Mouse (Mus musculus): ENCODE data around the gene Palm.

The Palm gene

GRCm38 (mm10) chr10:79772320-79772719 is 21.1 kb upstream of the Palm start:
- DNase-seq (ENCODE audit: low read depth) = no peak

DNA sequence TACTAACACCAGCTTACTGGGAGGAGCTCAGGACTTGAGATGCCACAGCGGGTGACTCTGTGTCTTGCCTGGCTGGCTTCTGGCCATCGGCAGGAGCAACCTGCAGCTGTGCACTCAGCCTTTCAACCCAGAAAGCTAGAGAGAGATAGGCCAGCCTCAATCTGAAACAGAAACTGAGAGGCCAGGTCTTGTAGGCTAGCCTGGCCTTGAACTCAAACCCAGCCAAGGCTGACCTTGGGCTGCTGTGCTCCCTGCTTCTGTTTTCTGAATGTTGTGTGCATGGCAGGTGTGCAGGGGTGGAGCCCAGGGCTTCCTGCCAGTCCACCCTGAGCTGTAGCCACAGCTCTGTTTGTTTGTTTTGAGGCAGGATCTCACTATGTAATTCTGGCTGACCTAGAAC is 20.2 kb upstream of the Palm start:
- DNase-seq (ENCODE audit: low read depth) = no peak

DNA sequence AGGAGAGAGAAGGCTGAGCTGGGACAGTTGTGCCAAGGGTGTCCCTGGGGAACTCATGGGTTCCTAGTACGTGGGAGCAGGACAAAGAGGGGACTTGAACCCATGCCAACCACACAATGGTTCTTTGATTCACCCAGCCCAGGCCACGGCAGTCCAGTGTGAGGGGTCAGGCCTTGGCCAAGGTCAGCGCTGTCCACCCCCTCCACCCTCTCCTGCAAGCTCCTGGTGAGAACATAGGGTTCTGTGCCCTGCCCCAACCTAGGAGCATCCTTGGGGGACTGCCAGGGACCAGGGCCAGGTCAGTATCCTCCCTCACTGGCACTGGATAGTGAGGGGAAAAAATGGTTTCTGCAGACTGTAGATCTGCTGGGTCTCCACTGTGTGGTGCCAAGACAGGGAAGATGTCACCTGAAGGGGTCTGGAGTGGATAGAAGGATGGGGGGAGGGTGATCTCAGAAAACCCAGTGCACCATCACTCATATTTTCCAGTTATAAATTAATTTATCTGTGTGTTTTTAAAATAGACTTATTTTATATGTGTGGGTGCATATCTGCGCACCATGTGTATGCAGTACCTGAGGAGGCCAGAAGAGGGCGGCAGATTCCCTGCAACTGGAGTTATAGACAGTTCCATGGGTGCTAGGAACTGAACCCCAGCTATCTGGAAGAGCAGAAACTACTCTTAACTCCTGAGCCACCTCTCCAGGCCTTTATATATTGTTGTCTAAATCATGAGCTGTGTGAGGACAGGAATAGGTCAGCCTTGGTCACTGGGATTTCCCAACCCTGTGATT is 18.7 kb upstream of the Palm start:
- DNase-seq (ENCODE audit: low read depth) = no peak

- DNase-seq (ENCODE audit: low read depth) = no peak
These were observed 16.3 kb upstream of the Palm start, which contains the start of gene Fstl3 for GRCm38 (mm10) chr10:79777103-79777531. Gene Fstl3 (plus strand): TSS chr10:79777272.

GRCm38 (mm10) chr10:79778006-79778405 is 15.4 kb upstream of the Palm start:
- DNase-seq (ENCODE audit: low read depth) = no peak

GRCm38 (mm10) chr10:79779193-79779592 is 14.2 kb upstream of the Palm start:
- no peak for DNase-seq (ENCODE audit: low read depth)

GRCm38 (mm10) chr10:79779784-79780663 is 13.3 kb upstream of the Palm start:
- DNase-seq (ENCODE audit: low read depth) = peak; percentile 99

DNA sequence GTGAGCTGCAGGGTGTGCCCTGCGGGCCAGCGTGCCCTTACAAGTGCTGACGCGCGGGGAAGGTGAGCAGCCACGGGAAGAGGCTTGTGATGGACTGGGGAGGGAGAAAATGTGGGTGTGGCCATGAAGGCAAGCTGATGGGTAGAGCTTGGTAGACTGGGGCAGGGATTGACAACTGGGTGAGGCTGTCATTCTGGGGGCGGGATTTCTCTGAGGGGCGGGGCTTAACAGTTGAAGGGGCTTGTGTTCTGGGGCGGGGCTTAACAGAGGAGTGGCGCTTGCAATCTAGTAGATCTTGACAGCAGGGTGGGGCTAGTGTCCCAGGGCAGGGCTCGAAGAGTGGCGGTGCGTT is 12.7 kb upstream of the Palm start:
- DNase-seq (ENCODE audit: low read depth) = peak; percentile 94

DNA sequence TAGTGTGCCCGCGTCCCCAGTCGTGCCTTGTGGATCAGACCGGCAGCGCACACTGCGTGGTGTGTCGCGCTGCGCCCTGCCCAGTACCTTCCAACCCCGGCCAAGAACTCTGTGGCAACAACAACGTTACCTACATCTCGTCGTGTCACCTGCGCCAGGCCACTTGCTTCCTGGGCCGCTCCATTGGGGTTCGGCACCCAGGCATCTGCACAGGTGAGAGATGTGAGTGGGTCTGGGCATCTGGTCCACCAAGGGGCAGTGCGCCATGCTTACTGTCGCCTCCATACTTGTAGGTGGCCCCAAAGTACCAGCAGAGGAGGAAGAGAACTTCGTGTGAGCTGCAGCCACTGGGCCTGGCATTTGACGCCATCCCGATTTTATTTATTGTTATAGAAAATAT is 12.2 kb upstream of the Palm start:
- no peak for DNase-seq (ENCODE audit: low read depth)

GRCm38 (mm10) chr10:79781956-79782355 is 11.4 kb upstream of the Palm start:
- DNase-seq (ENCODE audit: low read depth) = no peak

DNA sequence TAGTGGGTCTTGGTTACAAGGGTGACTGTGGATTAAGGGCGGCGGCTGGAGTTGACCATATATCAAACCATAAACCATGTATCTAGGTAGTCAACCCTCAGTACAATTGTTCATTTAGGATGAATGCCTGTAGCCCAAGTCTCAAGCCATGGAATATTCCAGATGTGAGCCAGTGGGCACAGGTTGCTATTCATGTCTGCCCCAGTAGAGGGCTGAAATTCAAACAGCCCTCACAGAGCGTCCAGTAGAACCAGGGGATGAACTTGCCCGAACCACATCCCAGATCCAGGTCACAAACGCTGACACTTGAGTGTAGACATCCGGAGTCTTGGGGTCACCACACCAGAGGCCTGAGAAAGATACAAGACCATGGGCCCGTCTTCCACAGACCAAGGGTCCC is 10.3 kb upstream of the Palm start:
- DNase-seq (ENCODE audit: low read depth) = no peak

GRCm38 (mm10) chr10:79783920-79784800 is 9.2 kb upstream of the Palm start:
- DNase-seq (ENCODE audit: low read depth) = peak; percentile 77

DNA sequence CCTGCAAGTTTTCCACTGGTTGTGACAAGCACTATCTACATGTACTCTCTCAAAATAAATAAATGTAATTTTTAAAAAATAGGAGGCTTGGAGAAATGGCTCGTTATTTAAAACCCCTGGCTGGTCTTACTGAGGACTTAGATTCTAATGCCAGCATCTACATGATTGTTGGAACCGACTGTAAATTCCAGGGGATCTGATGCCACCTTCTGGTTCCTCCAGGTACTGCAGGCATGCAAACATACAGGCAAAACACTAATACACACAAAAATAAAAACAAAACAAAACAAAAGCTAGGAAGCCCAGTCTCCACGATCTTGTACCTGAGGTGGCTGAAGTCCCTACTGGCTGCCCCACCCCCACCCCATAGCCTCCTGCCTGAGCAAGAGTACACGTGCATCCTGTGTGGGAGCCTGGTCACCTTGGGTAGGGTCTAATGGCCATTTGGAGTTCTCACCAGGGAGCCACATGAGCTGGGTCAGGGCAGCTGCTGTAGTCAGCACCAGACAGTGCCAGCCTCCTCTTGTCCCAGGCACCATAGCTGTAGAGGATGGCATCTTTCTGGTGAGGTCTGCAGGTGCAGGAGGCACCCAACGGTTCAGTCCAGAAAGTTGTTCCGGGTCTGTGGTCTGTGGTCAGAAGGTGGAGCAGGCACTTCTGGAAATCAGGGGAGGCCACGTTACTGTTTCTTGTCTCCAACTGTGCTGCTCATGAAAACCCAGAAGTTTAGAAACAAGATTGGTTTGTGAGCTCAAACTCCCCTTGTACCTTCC is 4.8 kb upstream of the Palm start:
- peak; percentile 90 for DNase-seq (ENCODE audit: low read depth)

DNA sequence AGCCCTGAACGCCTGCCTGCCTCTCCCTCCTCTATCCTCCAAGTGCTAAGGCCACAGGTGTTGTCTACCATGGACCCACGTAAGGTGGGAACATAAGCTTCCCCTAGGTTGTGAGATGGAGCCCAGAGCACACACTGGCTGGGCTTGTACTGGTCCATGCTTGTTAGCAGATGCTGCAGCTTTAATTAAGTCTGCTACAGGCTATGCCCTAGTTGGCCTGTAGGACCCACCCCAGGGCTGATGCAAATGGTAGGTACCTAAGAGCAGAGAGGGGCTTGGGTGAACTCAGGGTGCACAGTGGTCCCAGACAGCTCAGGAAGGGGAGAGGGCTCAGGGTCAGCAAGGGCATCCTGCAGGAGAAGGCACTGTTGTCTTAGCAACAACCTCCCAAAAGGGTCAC is 3.8 kb upstream of the Palm start:
- no peak for DNase-seq (ENCODE audit: low read depth)

DNA sequence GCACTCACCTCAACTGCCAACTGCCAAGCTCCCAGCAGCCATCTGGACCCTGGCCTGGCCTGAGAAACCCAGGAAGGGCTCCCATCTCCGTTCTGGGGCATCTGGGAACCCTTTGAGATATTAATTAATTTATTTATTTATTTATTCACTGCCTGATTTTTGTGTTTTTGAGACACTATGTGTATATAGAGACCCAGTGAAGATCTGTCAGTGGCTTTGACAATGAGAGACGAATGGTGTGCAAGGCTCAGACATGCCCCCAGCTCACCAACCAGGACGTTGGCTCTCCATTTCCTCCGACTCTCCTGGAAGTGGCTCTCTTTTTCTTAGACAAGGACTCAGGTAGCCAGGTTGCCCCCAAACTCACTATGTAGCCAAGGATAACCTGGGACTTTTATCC is 2.5 kb upstream of the Palm start, which contains the start of gene Prss57:
TSS of gene Prss57 (minus strand) at position 101 of the 400 bp plus-strand sequence.
- no peak for DNase-seq (ENCODE audit: low read depth)

DNA sequence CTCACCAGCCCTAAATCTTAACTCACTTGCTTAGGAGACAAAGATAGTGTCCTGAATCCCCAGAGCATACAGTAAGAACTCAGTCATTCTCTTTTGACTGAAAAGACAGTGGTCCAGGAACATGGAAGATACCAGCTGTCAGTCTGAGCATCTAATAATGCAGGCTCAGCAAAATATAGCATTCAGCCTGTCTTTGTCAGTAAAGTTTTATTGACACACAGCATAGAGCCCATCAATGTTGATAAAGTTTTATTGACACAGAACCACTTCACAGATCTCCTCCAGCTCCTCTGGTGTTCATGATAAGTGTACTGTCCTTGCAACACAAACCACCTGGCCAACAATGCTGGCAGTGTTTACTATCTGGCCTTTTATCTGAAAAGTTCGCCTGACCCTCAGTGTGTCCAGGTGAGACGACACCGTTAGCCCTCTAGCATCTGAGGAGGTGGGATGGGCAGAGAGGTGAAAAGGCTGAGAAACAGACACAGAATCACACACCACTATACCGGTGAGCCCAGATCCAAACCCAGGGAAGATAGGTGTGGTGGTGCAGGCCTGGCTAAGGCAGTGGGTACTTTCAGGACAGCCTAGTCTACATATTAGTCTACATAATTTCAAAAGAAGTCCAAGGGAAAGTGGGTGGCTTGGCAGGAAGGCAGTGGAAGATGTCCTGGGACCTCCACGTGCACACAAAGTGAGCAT is 882 bp upstream of the Palm start:
- DNase-seq (ENCODE audit: low read depth) = no peak

DNA sequence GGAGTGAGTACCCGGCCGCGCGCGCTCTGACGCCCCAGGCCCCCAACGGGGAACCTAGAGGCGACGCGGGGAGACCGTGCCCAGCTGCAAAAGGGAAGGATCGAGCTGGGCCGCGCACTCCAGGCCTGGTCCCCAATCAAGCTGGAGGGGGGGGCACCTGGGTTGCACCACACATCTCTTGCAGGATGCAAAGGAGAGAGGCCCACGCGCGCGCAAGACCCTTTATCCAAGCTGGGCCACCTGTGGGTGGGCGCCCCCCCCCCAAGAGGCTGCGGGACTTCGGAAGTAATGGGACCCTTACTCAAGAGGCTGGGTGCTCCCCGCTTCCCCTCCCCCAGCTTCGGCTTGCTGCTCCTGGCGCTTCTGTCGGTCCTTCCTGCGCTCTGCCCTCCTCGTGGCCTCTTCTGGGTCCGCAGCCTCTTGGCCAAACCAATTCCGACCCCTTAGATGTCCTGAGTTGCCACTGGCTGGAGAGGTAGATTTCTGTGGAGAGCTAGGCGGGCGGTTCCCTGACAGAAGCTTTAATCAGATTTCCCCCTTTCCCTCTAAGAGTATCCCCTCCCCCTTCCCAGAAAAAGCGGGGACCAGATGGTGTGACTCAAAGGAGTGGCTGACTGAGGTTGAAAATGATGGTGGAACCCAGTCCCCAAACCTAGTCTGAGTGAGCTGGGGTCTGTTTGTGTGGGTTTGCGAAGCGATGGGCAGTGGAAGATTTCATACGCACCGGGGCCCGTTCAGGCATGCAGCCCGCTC is 542 bp downstream of the Palm start:
- DNase-seq (ENCODE audit: low read depth) = no peak

GRCm38 (mm10) chr10:79794491-79794931 is 1.1 kb downstream of the Palm start:
- DNase-seq (ENCODE audit: low read depth) = no peak

- DNase-seq (ENCODE audit: low read depth) = no peak
These were observed 2.5 kb downstream of the Palm start for GRCm38 (mm10) chr10:79795905-79796304.

- no peak for DNase-seq (ENCODE audit: low read depth)
These were observed 4.0 kb downstream of the Palm start for GRCm38 (mm10) chr10:79797326-79797725.
